Mouse (Mus musculus): ENCODE data around the gene 1700021F07Rik. TPM values are rescaled to one million over a fixed set of nuclear protein-coding genes. Genes with fewer than 3 reads are reported as not detected.

The 1700021F07Rik gene
- total RNA-seq, 1 experiment from 2014 or later, result not detected

DNA sequence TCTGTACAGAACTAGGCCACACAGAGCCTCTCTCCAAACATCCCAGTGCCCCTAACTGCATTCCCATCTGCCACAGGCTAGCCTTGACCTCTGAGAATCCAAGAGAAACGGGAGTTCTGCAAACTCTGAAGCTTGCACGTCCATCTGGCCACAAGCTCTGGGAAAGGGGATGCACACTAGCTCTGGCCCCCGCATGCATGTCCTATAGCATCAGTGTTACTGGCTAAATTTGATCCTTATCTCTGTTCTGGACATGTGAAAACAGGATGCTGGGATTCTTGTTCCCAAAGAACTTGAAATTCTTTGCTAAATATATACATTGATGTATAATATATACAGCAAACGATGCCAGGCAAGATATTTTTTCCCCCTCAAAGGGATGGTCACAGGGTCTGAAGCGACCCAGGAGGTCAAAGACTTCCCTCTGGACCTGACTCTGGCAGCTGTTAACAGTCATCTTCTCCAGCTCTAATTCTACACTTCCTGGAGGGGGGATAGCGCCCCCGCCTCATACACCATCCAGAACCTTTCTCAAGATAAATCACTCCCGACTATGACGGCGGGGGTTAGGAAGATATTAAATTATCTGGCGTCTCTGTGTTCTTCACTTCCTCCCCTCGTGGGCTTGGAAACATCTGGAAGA, 36.5 kb downstream of the 1700021F07Rik start:
- ATAC-seq (ENCODE audit: extremely low read depth, insufficient number of reproducible peaks, low FRiP score, poor library complexity, severe bottlenecking), result no peak

DNA sequence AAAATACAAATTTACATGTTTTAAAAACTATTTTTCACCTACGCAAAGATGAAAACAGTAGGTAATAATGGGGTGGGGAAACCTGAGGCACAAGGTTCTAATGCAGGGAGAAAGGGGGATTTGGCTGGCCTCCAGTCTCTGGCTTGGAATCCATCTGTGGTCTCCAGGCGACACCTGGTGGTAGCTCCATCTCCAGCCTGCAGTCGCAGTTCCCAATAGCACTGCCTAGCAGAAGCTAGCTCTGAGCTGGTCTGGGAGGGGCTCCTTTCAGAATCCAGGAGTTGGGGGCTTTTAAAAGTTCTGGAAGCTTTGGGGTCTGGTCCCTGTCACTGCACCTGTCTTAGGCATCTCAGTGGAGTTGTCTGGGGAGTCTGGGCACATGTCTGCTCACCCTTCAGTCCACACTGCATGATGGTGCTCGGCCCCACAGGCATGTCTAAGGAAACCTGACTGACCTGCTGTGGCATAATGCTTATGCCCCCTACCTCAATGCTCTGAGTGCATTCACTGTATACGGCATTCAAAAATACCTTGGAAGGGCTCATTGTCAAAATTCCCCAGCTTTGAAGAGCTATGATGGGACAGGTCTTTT, 39.6 kb downstream of the 1700021F07Rik start:
- ATAC-seq (ENCODE audit: extremely low read depth, insufficient number of reproducible peaks, low FRiP score, poor library complexity, severe bottlenecking), result no peak

DNA sequence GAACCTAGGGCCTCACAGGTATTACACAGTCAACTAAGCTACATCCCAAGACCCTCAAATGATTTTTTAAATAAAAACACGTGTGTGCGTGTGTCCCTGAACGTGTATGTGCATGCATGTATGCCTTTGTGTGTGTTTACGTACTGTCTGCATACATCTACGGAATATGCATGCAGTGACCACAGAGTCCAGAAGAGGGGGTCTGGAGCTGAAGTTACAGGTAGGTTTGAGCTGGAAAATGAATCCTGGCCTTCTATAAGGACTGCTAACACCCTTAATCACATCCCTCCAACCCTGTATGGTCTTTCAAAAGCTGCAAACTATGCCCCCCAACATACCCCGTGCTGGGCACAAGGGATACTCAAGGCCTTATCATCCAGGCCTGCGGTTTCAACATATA, 41.0 kb downstream of the 1700021F07Rik start:
- ATAC-seq (ENCODE audit: extremely low read depth, insufficient number of reproducible peaks, low FRiP score, poor library complexity, severe bottlenecking), result no peak

DNA sequence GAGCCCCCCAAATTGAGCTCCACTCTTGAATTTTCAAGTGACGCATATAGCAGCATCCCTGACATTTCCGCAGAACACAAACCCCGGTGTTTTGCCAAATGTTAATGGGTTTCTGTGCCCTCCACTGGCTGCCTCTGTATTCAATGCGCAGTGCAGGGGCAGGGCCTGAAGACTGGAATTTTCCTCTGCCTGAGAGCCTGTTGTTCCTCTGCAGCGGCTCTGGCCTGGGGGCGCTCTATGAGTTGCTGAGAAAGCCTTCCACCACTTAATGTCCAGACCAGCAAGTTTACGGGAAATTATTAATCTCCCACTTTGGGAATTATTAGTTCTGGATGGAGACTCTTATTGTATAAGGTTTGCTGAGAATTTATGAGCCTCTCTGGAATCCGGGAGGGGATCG, 41.8 kb downstream of the 1700021F07Rik start:
- ATAC-seq (ENCODE audit: extremely low read depth, insufficient number of reproducible peaks, low FRiP score, poor library complexity, severe bottlenecking), result no peak

Other genes with a start within 250 kb of the 1700021F07Rik start
- 0.12 TPM in 1 of 2 replicates, not detected in the other for gene Pmepa1, start 246.1 kb upstream of the 1700021F07Rik start, total RNA-seq (2017)
- gene Ankrd60, start 55.8 kb downstream of the 1700021F07Rik start, total RNA-seq (2017), result not detected in 2 replicates
- gene Rab22a, start 137.2 kb downstream of the 1700021F07Rik start, total RNA-seq (2017), result 15.5 and 18.4 TPM in 2 replicates
- gene 1700010B08Rik, start 196.8 kb downstream of the 1700021F07Rik start, total RNA-seq (2017), result not detected in 2 replicates
- gene Vapb, start 214.9 kb downstream of the 1700021F07Rik start, total RNA-seq (2017), result 65.1 and 68.0 TPM in 2 replicates

All from neutrophil, adult 5-6 weeks (primary cell).